Mouse (Mus musculus) myocyte (in vitro differentiated cells): Measurements from ENCODE around the gene Rpp14.

Source experiments
- POLR2A ChIP-seq: IDR thresholded peaks from one replicate; pipeline ENCODE4 v1.6.1; 2011; ENCODE audit warnings: low read depth, mild to moderate bottlenecking, control low read depth, moderate library complexity; ENCODE audit not compliant: insufficient read length
- POLR2AphosphoS2 ChIP-seq: IDR thresholded peaks from one replicate; pipeline ENCODE4 v1.6.1; 2011; ENCODE audit warnings: low read depth, control low read depth; ENCODE audit not compliant: insufficient read length

DNA sequence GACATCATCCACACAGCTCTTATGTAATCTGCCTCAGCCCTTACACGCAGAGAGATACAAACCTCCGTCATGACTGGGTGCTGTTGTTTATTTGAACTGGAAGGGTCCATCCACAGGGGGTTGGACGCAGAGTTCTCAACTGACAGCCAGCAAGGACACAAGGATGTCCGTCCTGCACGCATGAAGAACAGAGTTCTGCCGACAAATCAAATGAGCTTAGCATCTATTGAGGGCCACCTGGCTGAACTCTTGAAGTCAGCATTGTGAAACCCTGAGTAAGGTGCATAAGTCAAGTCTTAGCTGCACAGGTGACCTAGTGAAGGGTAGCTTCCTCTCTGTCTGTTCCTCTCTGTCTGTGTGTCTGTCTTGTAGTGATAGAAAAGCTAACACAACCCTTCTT, 44.2 kb upstream of the Rpp14 start:
- no peak for TF ChIP-seq POLR2AphosphoS2
- no peak for TF ChIP-seq POLR2A
